Mouse (Mus musculus) heart, postnatal 0 days (tissue): Measurements from ENCODE around the gene Wnt3. TPM values are rescaled to one million over a fixed set of nuclear protein-coding genes. Genes with fewer than 3 reads are reported as not detected.

Experiments used
- ATAC-seq: fragments of 200-750 bp; cut with Nextera tagmentation; 2 replicates; pipeline ENCODE4 v1.8.0; 2017; ENCODE audit warnings: low read depth, moderate number of reproducible peaks, moderate library complexity; ENCODE audit not compliant: insufficient read depth
- DNase-seq: peaks from one replicate; pipeline ENCODE4 v3.0.0-alpha.2; 2016; ENCODE audit warnings: low spot score
- H3K27ac ChIP-seq: fragments of 300-500 bp; sonication (generic); 2 replicates; pipeline ENCODE4 v1.5.1; 2014; ENCODE audit warnings: low read depth, mild to moderate bottlenecking
- H3K27me3 ChIP-seq: fragments of 300-500 bp; sonication (generic); 2 replicates; pipeline ENCODE4 v1.6.1; 2014; ENCODE audit warnings: low read length, mixed read lengths; ENCODE audit not compliant: control insufficient read depth, insufficient read depth
- H3K36me3 ChIP-seq: fragments of 300-500 bp; sonication (generic); replicated peaks from 2 replicates; pipeline ENCODE4 v1.6.1; 2014; ENCODE audit warnings: low read length, mixed read lengths; ENCODE audit not compliant: control insufficient read depth, insufficient read depth
- H3K4me1 ChIP-seq: fragments of 300-500 bp; sonication (generic); 2 replicates; pipeline ENCODE4 v1.6.1; 2014; ENCODE audit warnings: antibody characterized with exemption; ENCODE audit not compliant: control insufficient read depth, insufficient read depth
- H3K4me2 ChIP-seq: fragments of 300-500 bp; sonication (generic); 2 replicates; pipeline ENCODE4 v1.6.1; 2014; ENCODE audit warnings: low read depth, mild to moderate bottlenecking, low read length, moderate library complexity
- H3K4me3 ChIP-seq: fragments of 300-500 bp; sonication (generic); 2 replicates; pipeline ENCODE4 v1.5.1; 2014; ENCODE audit warnings: low read depth, low read length
- H3K9ac ChIP-seq: fragments of 300-500 bp; sonication (generic); replicated peaks from 2 replicates; pipeline ENCODE4 v1.6.1; 2014; ENCODE audit warnings: low read depth, low read length, mixed read lengths
- H3K9me3 ChIP-seq: fragments of 300-500 bp; sonication (generic); replicated peaks from 2 replicates; pipeline ENCODE4 v1.6.1; 2016; ENCODE audit warnings: low read length; ENCODE audit not compliant: control insufficient read depth
- CTCF ChIP-seq: IDR thresholded peaks from 2 replicates; pipeline ENCODE4 v1.5.1; 2016; ENCODE audit warnings: antibody characterized with exemption, control low read depth, low read depth
- EP300 ChIP-seq: IDR thresholded peaks from 2 replicates; pipeline ENCODE4 v1.6.1; 2016; ENCODE audit warnings: antibody characterized with exemption, low read depth
- WGBS: fragments of 180-500 bp; shearing (Covaris S2); extraction: QIAGEN DNeasy Blood & Tissue Kit; methylation state at CpG from one replicate; pipeline ENCODE4 v1.1.7; 2014; 5-methylcytosine and 5-hydroxymethylcytosine counted together
- polyA plus RNA-seq: library from polyadenylated mRNA; unstranded; fragments of >200 nt; fragmentation: Nextera tagmentation; extraction: Ambion mirVana; gene quantifications from 2 replicates; pipeline ENCODE4 v1.2.1, GENCODE M21; 2015
- total RNA-seq: library from RNA; depleted of rRNA; stranded (reverse); fragments of >200 nt; gene quantifications from 2 replicates; pipeline ENCODE4 v1.2.3, GENCODE M21; 2014; ENCODE audit warnings: low replicate concordance; rRNA removed

The Wnt3 gene
- total and polyA plus RNA-seq, 2 experiments from 2014 or later, result not detected

DNA sequence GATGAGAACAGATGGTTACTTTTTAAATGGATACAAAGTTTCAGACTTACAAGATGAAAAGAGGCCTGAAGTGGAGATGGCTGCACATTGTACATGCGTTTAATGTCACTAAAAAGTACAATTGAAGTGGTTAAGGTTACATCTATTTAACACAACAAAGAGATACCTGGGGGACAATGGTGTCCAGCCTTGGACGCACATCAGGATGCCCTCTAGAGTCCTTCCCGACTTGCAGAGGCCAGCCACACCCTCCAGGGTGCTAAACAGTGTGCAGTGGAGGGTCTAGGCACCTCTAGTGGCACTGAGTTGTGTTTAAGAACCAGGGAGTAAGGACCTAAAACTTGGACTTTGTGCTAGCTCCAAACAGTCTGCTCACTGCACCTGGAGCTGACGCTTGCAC lies 90.5 kb downstream of the Wnt3 start:
- Histone ChIP-seq H3K4me2 (no peak overlapping the region), H3K4me1 (no peaks in the 10 kb centered on the region), H3K36me3 (peaks cover 33% of the 10 kb centered on the region), H3K27ac (no peak overlapping the region), H3K4me3 (no peak overlapping the region), H3K9ac (no peak overlapping the region), H3K9me3 (no peaks in the 10 kb centered on the region), H3K27me3 (no peaks in the 10 kb centered on the region)
- no peak for TF ChIP-seq EP300
- no peak for TF ChIP-seq CTCF
- WGBS, result 87% methylated on average over 4 of the region's 4 CpGs
- DNase-seq, result no peak
- ATAC-seq, result no peak

DNA sequence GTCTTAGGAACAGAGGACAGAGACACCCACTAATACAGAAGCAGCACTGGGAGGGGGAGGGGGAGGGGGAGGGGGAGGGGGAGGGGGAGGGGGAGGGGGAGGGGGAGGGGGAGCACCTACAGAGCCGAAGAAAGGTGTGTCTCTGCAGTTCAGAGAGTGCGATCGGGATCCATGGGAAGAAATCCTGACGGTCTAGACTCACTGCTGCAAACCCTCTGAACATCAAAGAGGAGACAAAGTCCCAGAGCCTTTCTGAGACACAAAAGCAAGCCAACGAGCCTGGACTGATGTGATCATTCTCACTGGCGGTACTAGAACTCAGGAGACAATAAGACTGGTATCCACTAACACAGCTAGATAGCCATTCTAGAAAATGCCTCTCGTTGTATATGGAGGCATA lies 91.4 kb downstream of the Wnt3 start:
- H3K4me2 ChIP-seq, result no peak overlapping the region
- ATAC-seq, result no peak
- no peak overlapping the region for H3K4me3 ChIP-seq
- H3K9ac ChIP-seq, result no peak overlapping the region
- no peak for DNase-seq
- H3K4me1 ChIP-seq, result no peaks in the 10 kb centered on the region
- no peaks in the 10 kb centered on the region for H3K9me3 ChIP-seq
- WGBS, result 90% methylated on average over 6 of the region's 7 CpGs
- H3K36me3 ChIP-seq, result peaks cover 34% of the 10 kb centered on the region
- no peak for TF ChIP-seq CTCF
- TF ChIP-seq EP300, result no peak
- H3K27me3 ChIP-seq, result no peaks in the 10 kb centered on the region
- no peak overlapping the region for H3K27ac ChIP-seq

Other genes with a start within 250 kb of the Wnt3 start
- not detected in 2 replicates for gene Gm884, start 153.0 kb upstream of the Wnt3 start, total RNA-seq
- gene Gm884, start 153.0 kb upstream of the Wnt3 start, polyA plus RNA-seq, result not detected in 2 replicates
- gene Lyzl6, start 135.3 kb upstream of the Wnt3 start, total RNA-seq, result not detected in 2 replicates
- gene Lyzl6, start 135.3 kb upstream of the Wnt3 start, polyA plus RNA-seq, result not detected in 2 replicates
- not detected in 2 replicates for gene Rprml, start 124.6 kb upstream of the Wnt3 start, total RNA-seq
- gene Rprml, start 124.6 kb upstream of the Wnt3 start, polyA plus RNA-seq, result 0.15 TPM in 2 replicates
- 72.7 and 73.8 TPM in 2 replicates for gene Gosr2, start 76.3 kb upstream of the Wnt3 start, total RNA-seq
- 52.5 and 56.8 TPM in 2 replicates for gene Gosr2, start 76.3 kb upstream of the Wnt3 start, polyA plus RNA-seq
- 0.92 and 3.7 TPM in 2 replicates for gene Wnt9b, start 24.3 kb upstream of the Wnt3 start, total RNA-seq
- gene Wnt9b, start 24.3 kb upstream of the Wnt3 start, polyA plus RNA-seq, result 0.43 and 0.59 TPM in 2 replicates
- gene Nsf, start 179.9 kb downstream of the Wnt3 start, total RNA-seq, result 18.5 and 25.2 TPM in 2 replicates
- 24.9 and 25.1 TPM in 2 replicates for gene Nsf, start 179.9 kb downstream of the Wnt3 start, polyA plus RNA-seq
- 47.7 and 53.5 TPM in 2 replicates for gene Arf2, start 192.6 kb downstream of the Wnt3 start, total RNA-seq
- 55.1 and 63.5 TPM in 2 replicates for gene Arf2, start 192.6 kb downstream of the Wnt3 start, polyA plus RNA-seq